Mouse (Mus musculus) gastrocnemius, postnatal 25 days (tissue): ENCODE data around the gene Gar1. TPM values are rescaled to one million over a fixed set of nuclear protein-coding genes. Genes with fewer than 3 reads are reported as not detected.

ENCODE experiments used
- DNase-seq: peaks from one replicate; pipeline ENCODE4 v3.0.0; 2022
- long read RNA-seq, 2 experiments: library from polyadenylated mRNA; stranded (forward); transcript quantifications; one replicate each; pipeline ENCODE4 v2.0.0; 2021
- total RNA-seq, 2 experiments: library from RNA; stranded (reverse); gene quantifications; 1 replicate in 1 of 2; 2 replicates in 1 of 2; pipeline ENCODE4 v1.2.3; 2021

The Gar1 gene
- 10 to 100 TPM; 14.6 to 14.8 TPM for total RNA-seq
- long read RNA-seq, experiment 1, partial matches to known transcripts: 8 of 10 reads
- long read RNA-seq, experiment 1, other reads (novel, unspliced or antisense): 0 of 10 reads
- long read RNA-seq, experiment 2, partial matches to known transcripts: 2 of 4 reads
- long read RNA-seq, experiment 2, other reads (novel, unspliced or antisense): 0 of 4 reads

DNA sequence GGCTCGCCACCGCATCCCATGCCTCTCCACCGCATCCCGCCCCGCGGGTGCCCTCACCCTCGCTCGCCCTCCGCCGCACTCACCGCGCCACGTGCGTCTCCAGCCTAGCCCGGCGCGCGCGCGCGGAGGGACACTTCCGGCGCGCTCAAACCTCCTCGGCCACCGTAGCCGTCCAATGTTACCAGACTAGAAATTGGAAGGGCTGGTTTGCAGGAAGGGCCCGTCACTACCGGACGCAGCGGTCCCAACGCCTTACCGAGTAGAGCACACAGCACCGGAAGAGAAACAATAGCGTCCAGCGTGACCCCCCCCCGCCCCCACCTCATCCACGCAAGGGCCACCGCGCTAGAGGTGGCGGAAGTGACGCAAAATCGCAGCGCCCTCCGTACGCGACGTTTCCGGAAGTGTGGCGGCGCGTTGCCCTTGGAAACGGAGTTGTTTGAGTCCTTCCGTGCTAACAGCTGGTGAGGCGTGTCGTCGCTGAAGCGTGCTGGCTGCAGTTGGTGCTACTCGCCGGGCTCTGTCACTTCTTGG lies at the start of gene Gar1:
TSS of gene Gar1 (minus strand) at position 362 of the 534 bp plus-strand sequence.
- DNase-seq: peak; percentile 94

DNA sequence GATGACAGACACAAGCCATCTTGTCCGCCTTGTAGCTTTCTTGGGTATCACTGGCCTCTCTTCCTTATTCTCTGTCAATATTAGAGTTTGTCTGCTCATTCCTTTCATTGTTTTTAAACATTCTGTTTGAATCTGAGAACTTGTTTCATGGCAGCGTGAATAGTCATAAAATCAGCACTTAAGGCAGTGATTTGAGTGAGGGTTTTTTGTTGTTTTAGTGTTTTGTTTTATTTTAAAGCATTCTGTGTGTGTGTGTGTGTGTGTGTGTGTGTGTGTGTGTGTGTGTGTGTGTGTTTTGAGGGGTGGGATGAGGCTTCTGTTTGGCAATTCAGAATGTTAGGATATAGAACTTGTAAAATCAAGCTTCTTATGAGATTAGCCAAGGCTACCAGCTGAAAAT lies 48.7 kb upstream of the Gar1 start:
- DNase-seq: no peak

DNA sequence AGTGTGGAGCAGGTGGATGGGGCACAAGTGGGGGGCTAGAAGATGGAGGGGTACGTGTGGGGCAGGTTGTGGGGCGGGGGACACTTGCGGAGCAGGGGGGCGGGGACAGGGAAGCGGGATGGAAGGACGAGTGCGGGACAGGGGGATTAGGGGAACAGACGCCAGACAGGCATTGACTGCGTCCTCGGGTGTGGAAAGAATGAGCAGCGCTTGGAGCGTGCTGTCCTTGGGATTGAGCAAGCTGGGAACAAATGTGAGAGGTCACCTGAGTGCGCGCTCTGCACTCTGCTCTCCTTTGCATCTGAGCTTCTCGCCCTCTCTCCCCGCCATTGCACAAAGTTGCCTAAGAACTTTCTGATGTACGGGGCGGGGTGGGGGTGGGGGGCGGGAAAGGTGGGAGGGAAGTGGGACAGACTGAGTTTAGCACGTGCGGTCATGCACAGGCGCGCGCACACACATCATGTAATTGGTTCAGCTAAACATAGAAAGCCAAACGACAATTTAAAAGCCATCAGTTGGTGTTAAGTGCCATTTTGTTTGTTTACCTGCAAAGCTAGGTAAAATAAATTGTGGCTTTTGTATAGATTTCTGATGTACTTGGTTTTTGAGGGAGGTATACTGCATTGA lies 48.0 kb upstream of the Gar1 start:
- DNase-seq: peak; percentile 38

DNA sequence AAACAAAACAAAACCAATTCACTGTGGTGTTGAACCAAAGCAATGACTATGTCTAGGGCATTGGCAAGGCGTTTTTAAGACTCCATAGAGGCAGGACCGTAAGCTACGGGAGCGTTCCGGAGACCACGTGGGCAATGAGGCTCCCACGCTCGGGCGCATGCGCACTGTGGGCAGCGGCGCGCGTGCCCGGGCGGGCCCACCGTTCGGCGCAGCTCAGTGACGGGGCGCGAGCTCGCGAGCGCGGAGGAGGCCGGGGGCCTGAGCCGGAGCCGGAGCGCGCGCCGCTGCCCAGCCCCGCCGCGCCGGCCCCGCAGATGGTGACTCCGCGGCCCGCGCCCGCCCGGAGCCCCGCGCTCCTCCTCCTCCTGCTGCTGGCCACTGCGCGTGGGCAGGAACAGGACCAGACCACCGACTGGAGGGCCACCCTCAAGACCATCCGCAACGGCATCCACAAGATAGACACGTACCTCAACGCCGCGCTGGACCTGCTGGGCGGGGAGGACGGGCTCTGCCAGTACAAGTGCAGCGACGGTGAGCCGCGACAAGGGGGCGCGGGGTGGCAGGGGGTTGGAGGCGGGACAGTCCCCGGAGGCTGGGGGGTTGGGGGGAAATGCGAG lies 47.3 kb upstream of the Gar1 start, which contains the start of gene Pla2g12a:
TSS of gene Pla2g12a (plus strand) at position 202 of the 617 bp plus-strand sequence.
- DNase-seq: peak; percentile 87

DNA sequence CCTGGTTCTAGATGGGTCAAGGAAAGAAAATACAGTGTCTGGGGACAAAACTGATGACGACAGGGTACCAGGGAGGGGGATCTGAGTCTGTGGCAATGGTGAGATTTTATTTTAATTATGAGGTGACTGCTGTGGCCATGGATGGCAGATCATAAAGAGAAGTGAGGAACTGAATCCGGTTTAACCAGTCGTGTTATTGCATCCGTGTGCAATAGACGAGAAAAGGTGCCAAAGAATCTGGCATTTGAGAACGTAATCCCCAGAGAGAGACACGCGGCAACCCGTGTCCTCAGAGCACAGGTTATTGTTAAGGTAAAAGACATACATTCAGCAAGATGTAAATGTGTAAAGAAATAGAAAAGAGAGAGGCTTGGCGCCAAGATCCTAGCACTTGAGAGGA lies 46.1 kb upstream of the Gar1 start:
- no peak for DNase-seq

DNA sequence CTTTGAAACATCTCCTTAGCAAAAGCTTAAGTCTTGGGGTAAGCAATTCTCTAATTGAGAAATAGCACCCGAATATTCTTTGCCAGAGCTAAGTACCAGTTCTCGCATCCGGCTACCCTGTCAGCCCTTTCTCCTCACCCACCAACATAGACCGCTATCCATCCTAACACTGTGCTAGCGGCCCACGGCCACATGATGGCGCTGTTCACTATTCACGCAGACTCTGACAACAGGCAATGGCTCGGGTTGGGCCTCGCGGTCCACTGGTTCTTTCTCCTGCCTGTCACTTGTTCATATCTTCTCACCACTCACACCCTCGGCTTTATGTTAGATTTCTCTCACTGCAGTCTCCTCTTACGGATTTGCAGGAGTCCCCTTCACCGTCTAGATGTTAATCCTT lies 32.5 kb upstream of the Gar1 start:
- no peak for DNase-seq

DNA sequence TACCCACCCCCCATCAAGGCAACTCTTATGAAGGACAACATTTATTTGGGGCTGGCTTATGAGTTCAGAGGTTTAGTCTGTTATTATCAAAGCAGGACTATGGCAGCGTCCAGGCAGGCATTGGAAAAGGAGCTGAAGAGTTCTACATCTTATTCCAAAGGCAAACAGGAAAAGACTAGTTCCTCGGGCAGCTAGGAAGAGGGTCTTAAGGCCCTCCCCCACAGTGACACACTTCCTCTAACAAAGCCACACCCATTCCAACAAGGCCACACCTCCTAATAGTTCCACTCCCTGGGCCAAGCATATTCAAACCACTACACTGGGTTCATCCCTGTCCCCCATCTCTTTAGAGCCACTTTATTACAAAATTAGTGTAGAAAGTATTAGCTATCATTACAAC lies 31.4 kb upstream of the Gar1 start:
- no peak for DNase-seq

DNA sequence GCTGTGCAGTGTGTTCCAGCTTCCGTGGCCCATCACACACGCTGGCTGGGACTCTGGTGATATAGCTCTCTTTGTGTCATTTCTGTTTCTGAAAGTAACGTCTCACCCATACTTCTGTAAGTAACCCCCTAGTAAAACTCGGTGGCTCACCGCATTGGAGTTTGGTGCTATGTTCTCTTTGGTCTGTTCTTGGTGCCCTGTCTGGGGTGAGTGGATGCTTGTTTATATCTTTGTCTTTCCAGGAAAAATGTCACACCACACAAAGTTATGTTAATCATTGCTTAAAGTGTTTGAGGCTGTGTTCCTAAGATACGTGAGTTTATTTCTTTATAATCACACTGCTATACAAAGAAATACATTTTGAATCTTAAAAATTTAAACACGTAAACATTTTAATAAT lies 15.7 kb upstream of the Gar1 start:
- no peak for DNase-seq

DNA sequence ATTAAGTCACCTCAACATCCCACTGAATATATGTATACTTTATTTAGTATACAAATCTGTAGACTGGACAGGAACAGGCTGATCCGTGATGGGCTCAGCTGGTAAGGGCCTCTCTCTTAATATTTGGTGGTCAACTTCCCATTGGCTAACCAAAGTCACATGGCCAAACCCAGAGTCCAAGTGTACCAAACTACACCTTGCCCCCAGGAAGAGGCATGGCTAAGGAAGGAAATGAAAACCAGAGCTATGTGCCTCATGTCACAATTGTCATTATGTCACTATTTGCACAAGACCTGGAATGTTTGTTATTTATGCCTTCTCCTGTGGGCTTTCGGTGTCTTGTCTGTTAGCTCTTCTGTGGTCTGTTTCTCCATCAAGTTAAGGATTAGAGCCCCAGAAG lies 14.7 kb upstream of the Gar1 start:
- DNase-seq: no peak

DNA sequence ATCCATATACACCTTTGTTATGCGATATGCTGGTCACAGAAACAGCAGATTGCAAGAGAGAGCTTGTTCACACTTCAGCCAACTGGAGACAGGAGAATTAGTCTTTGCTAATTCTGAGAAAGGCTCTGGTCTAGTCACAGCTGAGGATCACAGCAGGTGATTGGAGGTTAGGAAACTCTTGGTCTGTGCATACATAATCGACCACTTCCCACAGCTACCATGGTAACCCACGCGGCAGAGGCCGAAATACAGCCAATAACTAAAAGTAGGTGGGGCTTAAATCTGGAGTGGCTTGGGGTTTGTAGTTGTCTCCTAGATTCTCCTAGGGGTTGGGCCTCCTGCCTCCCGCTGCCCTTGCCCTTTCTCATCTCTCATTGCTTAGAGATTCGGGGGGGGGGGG lies 6.8 kb upstream of the Gar1 start:
- no peak for DNase-seq

DNA sequence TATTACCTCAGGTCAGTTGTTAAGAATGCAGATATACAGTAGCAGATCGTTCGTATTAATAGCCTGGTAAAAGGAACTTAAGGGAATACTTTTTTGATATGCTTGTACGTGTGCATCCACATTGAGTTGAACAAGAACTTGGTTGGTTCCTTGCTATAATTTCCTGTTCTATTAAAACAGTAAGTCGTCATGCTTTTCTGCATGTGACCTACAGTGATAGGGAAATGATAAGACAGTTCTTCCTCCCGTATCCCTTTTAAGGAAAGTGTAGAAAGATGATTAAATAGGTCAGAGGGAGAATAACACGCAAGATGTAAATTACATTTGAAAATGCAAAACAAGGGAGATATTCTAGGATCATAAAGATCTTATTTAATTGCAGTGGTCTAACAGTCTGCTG lies 5.8 kb upstream of the Gar1 start:
- DNase-seq: no peak

DNA sequence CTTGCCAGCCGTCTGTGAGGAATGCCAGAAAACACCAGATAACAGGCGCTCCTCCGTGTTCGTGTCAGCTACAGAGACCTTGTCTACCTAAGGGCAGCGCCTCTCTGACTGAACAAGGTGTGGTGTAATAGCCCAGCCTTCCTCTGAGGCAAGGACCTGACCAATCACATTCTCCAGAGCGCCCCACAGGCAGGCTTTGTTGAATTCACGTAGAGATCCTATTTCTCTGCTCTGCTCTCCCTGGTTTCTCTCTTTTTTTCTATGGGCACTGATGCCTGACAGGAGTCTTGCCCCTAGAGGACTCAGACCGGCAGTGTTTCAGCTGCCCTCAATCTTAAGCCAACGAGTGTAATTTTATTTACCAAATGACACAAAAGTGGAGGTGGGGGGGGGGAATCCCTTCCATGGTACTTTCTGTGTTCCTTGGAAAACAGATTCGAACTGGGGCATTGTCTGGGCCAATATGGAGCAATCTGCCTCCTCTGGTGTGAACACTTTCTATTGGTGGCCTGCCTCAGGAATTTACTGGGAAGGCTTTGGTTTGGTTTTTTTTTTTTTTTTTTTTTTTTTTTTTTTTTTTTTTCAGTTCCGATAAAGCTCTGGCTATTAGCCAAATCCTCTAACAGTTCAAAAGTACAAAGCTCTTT lies 5.0 kb upstream of the Gar1 start:
- DNase-seq: no peak

DNA sequence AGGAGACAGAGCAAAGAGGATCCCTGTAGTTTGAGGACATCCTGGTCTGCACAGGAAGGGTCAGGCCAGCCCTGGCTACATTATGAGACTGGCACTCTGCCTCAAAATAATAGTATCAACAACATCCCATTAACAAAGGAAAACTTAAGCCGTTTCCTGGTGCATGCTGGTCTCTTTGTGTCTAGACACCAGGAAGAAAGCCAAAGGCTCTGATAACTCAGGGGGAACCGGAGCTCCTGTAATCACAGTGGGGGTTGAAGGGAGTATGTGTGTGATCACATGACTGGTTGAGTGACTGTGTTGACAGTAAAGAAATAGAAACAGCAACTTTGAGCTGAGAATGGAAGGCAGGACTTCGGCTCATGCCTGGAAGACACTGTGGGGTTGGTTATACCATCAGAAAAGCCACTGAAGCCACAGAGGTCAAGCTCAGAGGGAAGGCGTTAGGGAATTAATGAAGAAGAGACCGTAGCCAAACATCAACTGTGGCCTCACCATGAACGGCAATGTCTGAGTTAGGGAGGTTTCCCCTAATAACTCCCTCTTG lies 4.3 kb upstream of the Gar1 start, which contains the start of gene Cfi:
TSS of gene Cfi (plus strand) at position 497 of the 547 bp plus-strand sequence.
- DNase-seq: no peak

DNA sequence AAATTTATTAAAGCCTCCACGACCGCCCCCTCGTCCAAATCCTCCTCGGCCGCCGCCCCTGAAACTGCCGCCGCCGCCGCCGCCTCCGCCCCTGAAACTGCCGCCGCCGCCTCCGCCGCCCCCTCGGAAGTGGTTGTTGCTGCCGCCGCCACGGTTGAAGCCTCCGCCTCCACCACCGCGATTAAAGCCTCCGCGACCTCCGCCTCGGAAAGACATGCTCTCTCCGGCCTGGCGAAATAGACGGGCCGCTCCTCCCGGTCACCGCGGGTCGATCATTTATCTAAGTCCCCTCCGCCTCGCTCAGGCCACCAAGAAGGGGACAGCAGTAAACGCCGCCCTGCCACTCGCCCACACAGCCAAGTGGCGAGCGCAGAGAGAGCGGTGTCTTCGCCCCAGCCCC lies 570 bp downstream of the Gar1 start:
- DNase-seq: no peak

DNA sequence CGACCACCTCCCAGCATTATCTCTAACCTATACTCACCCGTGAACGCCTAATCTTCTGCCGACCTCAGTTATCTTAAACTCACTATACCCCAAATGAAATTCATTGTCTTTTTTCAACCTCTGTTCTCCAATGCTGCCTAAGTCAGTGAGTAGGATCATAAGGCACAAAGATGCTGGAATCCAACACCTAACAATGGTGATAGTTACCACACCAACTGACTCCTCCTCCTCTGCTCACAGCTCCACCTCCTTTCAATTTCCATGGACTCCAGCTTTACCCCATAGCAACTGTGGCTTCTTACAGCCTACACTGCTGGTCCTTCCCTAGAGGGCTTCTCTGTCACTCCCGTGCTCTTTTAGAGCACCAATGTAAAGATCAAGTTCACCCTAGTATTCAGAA lies 3.5 kb downstream of the Gar1 start:
- DNase-seq: no peak

DNA sequence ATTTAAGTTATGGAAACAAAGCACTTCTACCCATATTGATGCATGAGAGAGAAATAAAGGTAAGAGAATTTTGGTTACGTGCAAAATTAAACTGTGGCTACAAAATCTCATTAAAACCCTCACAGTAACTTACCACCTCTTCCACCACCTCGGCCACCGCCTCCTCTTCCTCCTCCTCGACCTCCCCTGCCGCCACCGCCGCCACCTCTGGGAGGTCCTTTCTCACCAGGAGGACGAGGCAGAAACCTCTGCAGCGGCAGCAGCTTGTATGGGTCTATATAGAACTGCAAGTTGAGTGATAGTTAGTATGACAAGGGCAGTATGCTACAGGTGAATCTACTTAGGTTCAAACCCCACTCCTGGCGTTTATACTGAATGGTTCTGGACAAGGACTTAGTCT lies 4.5 kb downstream of the Gar1 start:
- DNase-seq: no peak

DNA sequence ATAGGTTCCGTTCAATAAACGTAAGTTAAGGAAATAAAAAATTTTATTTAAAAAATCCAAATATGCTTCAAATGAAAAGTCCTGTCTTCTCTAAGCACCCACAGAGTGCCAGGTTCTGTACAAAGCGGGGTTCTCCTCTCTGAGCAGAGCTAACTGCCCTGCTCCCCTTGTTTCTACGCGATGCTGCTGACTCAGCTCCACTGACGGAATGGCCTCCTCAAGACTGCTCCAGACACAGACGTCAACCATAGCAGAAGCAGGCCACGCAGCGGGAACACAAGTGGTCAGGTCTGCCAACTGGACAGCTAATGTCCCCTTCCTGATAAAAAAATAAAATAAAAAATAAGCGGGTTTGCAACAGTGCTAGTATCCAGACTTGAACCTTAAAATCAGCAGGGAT lies 6.3 kb downstream of the Gar1 start:
- DNase-seq: no peak

DNA sequence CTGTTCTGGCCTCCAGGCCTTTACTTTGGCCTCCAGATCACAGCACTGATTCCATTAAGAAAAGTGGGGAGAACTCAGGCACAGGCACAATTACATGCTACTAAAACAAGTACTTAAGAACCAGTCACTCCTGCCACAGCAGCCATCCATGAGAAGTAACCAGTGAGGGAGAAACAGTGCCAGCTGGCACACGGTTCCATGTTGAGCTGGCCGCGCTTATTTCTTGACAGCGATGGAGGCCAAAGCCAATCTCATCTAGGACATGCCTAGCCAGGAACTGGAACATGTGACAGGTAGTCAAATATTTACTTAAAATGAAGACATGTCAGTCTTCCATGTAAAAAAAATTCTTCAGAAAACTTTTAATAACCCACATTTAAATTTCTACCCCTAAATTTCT lies 7.0 kb downstream of the Gar1 start:
- no peak for DNase-seq

DNA sequence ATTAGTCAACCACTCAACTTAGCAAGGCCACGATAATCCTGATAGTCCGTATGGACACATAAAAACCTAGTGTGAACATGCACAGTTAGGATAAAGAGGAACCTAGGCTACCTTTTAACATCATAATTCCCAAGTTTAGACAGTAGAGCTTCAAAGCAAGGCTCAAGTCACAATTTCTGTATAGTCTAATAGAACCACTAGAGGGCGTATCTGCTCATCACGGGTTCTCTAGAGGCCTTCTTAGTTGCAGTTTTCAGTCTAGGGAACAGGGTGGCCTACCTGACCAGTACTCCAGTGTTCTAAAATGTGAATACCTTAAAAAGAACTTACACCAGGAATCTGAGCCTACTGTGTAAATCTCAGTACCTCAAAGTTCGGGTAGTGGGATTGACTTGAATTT lies 7.9 kb downstream of the Gar1 start:
- DNase-seq: no peak

DNA sequence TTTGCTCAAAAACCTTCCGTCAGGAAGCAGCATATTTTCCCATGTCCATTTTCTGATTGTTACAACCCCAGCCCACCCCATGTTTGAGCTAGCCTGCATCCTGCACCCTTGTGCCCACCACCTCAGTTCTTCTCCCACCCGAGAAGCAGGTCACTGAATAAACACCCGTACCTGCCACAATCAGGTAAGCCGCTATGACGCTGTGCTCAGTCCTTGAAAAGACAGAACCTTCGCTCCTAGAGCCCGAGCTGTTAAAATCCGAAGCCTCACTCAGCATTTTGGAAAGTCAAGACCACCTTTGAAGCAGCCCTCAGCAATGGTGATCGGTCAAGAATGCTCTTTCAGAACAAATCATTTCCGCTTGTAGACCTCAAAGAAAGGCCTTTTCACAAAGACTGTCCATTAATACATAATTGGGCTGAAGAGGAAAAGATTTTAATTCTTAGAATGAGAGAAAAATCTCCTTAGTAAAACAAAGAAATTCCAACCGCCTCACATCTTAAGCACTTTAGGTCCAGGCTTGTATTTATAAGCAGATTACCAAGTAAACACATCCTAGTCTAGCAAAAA lies 8.9 kb downstream of the Gar1 start, which contains the start of gene Rrh:
TSS of gene Rrh (minus strand) at position 382 of the 570 bp plus-strand sequence.
- no peak for DNase-seq

DNA sequence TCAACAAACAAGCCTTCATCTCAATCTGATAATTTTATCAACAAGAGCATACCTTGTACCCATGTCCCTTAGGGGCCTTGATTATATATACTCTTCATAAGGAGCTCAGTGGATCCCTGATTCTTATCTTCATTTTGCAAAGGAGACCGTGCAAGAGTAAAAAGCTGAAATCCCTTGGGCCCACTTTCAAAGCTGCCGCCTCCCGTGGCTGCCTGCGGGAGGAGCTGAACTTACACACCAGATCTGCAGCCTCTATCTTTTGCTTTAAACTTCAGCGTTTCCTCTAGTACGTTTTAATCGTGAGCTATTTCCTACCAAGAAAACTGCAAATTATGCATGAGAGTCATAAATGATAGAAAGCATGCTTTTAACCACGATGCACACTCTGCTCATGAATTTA lies 9.5 kb downstream of the Gar1 start:
- DNase-seq: no peak

DNA sequence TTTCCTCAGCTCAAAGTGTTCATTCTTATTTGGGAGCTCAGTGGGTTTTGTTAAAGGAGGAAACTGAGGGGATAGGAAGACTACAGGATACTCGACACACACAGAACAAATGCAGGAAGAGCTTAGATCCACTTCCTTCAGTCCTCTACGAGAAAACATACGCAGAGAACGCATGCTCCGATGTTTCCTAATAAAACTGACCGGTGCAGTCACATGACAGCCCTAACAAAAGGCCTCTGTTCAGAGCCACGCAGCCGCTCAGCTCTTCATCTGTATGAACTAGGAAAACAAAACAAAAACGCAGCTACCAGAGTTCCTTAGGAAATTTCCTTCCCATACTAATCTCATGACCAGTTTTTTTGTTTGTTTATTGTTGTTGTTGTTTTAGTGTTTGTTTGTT lies 10.3 kb downstream of the Gar1 start:
- DNase-seq: no peak
